Mouse (Mus musculus) limb, embryonic 14.5 days (tissue): Measurements from ENCODE around the gene Kcnip1. TPM values are rescaled to one million over a fixed set of nuclear protein-coding genes. Genes with fewer than 3 reads are reported as not detected.

Experiments
- ATAC-seq: fragments of 200-750 bp; cut with Nextera tagmentation; 2 replicates; pipeline ENCODE4 v1.8.0; 2017; ENCODE audit warnings: low read depth, moderate number of reproducible peaks, moderate TSS enrichment; ENCODE audit not compliant: low FRiP score
- DNase-seq: peaks from one replicate; pipeline ENCODE4 v3.0.0-alpha.2; 2015; ENCODE audit warnings: low spot score
- H3K27ac ChIP-seq: fragments of 300-500 bp; sonication (generic); replicated peaks from 2 replicates; pipeline ENCODE4 v1.5.1; 2014; ENCODE audit warnings: low read depth, mild to moderate bottlenecking, low read length, moderate library complexity, mixed read lengths
- H3K27me3 ChIP-seq: fragments of 300-500 bp; sonication (generic); 2 replicates; pipeline ENCODE4 v1.6.1; 2014; ENCODE audit warnings: low read length, mixed read lengths; ENCODE audit not compliant: control insufficient read depth, insufficient read depth
- H3K36me3 ChIP-seq: fragments of 300-500 bp; sonication (generic); 2 replicates; pipeline ENCODE4 v1.6.1; 2014; ENCODE audit warnings: mild to moderate bottlenecking, low read length, moderate library complexity, mixed read lengths; ENCODE audit not compliant: control insufficient read depth, insufficient read depth
- H3K4me1 ChIP-seq: fragments of 300-500 bp; sonication (generic); 2 replicates; pipeline ENCODE4 v1.6.1; 2014; ENCODE audit warnings: antibody characterized with exemption, low read length, mixed read lengths; ENCODE audit not compliant: control insufficient read depth, insufficient read depth
- H3K4me2 ChIP-seq: fragments of 300-500 bp; sonication (generic); replicated peaks from 2 replicates; pipeline ENCODE4 v1.6.1; 2014; ENCODE audit warnings: low read depth, mild to moderate bottlenecking, low read length, moderate library complexity; ENCODE audit not compliant: severe bottlenecking
- H3K4me3 ChIP-seq: fragments of 300-500 bp; sonication (generic); replicated peaks from 2 replicates; pipeline ENCODE4 v1.5.1; 2014; ENCODE audit warnings: low read length
- H3K9ac ChIP-seq: fragments of 300-500 bp; sonication (generic); 2 replicates; pipeline ENCODE4 v1.6.1; 2014; ENCODE audit warnings: mild to moderate bottlenecking, low read depth, low read length, moderate library complexity; ENCODE audit not compliant: severe bottlenecking
- H3K9me3 ChIP-seq: fragments of 300-500 bp; sonication (generic); 2 replicates; pipeline ENCODE4 v1.6.1; 2016; ENCODE audit warnings: low read length; ENCODE audit not compliant: control insufficient read depth
- POLR2A ChIP-seq: fragments of 200-500 bp; IDR thresholded peaks from 2 replicates; pipeline ENCODE4 v1.8.0; 2012; ENCODE audit warnings: inconsistent platforms, mild to moderate bottlenecking, moderate library complexity, borderline replicate concordance; ENCODE audit not compliant: insufficient read depth, insufficient read length; ENCODE audit errors: extremely low read depth
- WGBS: fragments of 180-500 bp; shearing (Covaris S2); extraction: QIAGEN DNeasy Blood & Tissue Kit; methylation state at CpG from one replicate; pipeline ENCODE4 v1.1.7; 2014; 5-methylcytosine and 5-hydroxymethylcytosine counted together
- polyA plus RNA-seq, 2 experiments: library from polyadenylated mRNA; depleted of rRNA in 1 of 2; stranded (reverse) in 1 of 2; unstranded in 1 of 2; fragments of >200 nt; fragmentation: Nextera tagmentation in 1 of 2; extraction: Ambion mirVana in 1 of 2; gene quantifications; 2 replicates each; pipeline versions ENCODE4 v1.2.1 to v1.2.3; 2012 to 2014

Kcnip1 gene
- polyA plus RNA-seq, 2 experiments = 3.4 to 5.0 TPM

DNA sequence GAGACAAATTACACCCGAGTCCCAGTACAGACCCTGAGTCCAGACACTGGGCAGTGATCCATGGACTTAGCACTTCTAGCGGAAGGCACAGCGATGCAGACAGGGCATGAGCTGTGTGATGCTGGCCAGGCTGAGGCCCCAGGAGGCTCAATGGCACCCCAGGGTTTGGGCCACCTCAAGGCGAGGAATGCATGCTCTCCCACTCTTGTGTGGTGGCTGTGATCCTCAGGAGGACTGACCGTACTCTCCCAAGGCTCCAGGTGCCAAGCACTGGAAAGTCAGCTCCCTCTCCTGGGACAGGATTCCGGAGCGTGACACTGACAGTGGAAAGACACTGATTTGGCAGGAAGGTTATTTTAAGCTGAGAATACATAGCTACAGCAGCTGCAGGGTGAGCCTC lies 79.9 kb downstream of the Kcnip1 start:
- Histone ChIP-seq H3K36me3 (no peaks in the 10 kb centered on the region), H3K9me3 (no peaks in the 10 kb centered on the region), H3K4me1 (peaks cover 16% of the 10 kb centered on the region), H3K9ac (no peak overlapping the region), H3K4me3 (no peak overlapping the region), H3K4me2 (no peak overlapping the region), H3K27ac (no peak overlapping the region), H3K27me3 (no peaks in the 10 kb centered on the region)
- ATAC-seq = no peak
- WGBS = 68% methylated on average over 7 of the region's 7 CpGs
- TF ChIP-seq POLR2A = no peak
- DNase-seq = no peak

DNA sequence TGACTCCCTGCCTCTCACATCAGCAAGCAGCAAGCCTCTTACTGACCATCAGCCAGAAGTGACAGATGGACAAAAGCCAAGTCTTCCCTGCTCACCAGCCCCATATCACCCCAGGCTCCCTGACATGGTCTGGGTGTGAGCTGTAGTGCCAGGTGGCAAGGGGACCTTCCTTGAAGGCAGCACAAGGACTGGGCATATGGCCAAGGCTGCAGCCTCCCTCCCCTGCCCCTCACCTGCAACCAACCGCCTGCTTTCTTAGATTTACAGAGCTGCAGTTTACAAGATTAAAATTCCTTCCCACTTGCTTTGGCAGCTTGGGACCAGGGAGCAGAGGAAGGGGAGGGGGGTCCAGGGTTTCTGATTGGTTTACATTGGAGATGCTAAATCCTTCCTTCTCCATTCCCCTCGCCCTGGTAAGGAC lies 80.8 kb downstream of the Kcnip1 start:
- no peaks in the 10 kb centered on the region for H3K36me3 ChIP-seq
- no peak overlapping the region for H3K9ac ChIP-seq
- no peaks in the 10 kb centered on the region for H3K27me3 ChIP-seq
- ATAC-seq (peak; percentile 65), DNase-seq (no peak)
- no peaks in the 10 kb centered on the region for H3K9me3 ChIP-seq
- H3K4me3 ChIP-seq = no peak overlapping the region
- peaks cover 16% of the 10 kb centered on the region for H3K4me1 ChIP-seq
- WGBS = 20% methylated on average over 2 of the region's 2 CpGs
- H3K27ac ChIP-seq = no peak overlapping the region
- no peak for TF ChIP-seq POLR2A
- H3K4me2 ChIP-seq = no peak overlapping the region

DNA sequence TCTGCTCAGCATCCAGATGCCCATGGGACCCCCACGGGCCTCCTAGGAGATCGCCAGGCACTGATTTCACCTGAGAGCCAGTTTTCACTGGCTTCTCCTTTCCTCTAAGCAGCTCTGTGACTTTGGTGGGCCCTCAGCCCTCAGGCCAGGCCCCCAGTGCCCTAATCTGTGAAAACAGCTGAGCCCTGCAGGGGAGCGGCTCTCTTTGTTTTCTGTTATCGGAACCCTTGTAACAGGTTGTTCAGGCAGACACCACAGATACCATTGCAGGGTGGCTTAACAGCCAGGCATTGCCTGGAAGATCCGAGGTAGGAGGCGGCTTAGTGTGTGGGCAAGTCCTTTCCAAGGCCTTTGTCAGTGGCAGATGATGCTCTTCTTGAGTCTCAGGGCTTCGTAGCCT lies 82.0 kb downstream of the Kcnip1 start:
- WGBS = 63% methylated on average over 7 of the region's 7 CpGs
- no peak for TF ChIP-seq POLR2A

DNA sequence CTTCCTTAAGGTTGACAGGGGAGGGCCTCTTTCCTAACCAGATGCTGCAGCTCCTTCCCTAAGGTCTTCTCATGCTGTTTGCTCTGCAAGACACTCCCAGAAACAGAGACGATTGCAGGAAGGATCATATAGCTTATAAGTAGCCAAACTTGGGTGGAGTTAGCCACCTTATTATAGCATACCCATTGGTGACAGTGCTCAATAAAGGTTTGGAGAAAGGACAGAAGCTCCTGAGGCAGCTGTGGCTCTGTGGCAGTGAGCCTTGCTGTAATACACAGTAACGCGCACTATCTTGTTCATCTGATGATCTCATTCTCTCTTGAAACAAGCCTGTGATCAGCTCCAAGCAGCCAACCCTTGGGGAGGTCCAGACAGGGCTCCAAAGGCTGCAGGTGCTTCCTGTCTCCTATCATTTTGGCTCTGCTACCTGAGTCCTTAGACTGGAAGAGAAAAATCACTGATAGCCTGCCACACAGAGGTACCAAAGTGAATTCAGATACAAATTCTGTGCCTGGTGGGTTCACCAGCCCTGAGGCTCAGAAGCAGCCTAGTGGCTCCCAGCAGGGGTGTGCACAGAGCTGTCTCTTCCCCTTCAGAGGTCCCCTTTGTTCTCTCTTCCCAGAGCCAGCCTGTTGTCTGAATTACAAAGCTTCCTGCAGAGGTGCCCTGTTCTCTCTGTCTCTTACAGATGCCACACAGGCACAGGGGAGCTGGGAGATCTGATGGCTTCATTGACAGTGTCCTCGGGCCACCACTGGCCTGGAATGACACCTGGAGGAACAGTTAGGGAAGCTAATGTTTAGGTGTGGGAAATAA lies 84.4 kb downstream of the Kcnip1 start:
- Histone ChIP-seq H3K27me3 (no peaks in the 10 kb centered on the region), H3K36me3 (no peaks in the 10 kb centered on the region), H3K4me2 (no peak overlapping the region), H3K4me3 (no peak overlapping the region), H3K9ac (no peak overlapping the region), H3K9me3 (no peaks in the 10 kb centered on the region), H3K27ac (no peak overlapping the region), H3K4me1 (peaks cover 11% of the 10 kb centered on the region)
- WGBS = 65% methylated on average over 4 of the region's 4 CpGs
- DNase-seq = no peak
- no peak for TF ChIP-seq POLR2A
- ATAC-seq = no peak

More for the DNA sequence above, 82.0 kb downstream of the Kcnip1 start:
- no peak overlapping the region for H3K9ac ChIP-seq
- H3K27ac ChIP-seq = no peak overlapping the region
- no peaks in the 10 kb centered on the region for H3K36me3 ChIP-seq
- DNase-seq (no peak), ATAC-seq (no peak)
- peaks cover 11% of the 10 kb centered on the region for H3K4me1 ChIP-seq
- H3K4me3 ChIP-seq = no peak overlapping the region
- H3K9me3 ChIP-seq = no peaks in the 10 kb centered on the region
- H3K4me2 ChIP-seq = no peak overlapping the region
- H3K27me3 ChIP-seq = no peaks in the 10 kb centered on the region

DNA sequence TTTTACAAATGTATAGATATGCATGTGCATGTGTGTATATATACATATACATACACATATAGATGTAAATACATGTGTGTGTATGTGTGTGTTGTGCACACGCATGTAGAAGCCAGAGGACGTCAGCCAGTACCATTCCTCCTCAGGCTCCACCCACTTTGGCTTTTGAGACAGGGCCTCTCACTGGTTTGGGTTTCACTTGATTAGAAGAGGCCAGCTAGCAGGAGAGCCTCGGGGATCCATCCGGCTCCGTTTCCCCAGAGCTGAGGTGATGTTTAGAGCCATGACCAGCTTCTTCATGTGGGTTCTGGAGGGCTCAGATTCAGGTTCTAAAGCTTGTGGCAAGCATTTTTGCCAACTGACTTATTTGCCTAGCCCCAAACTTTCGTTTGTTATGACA lies 89.5 kb downstream of the Kcnip1 start:
- ATAC-seq = no peak
- no peaks in the 10 kb centered on the region for H3K36me3 ChIP-seq
- H3K4me3 ChIP-seq = no peak overlapping the region
- H3K4me2 ChIP-seq = no peak overlapping the region
- no peak for TF ChIP-seq POLR2A
- H3K27ac ChIP-seq = no peak overlapping the region
- H3K27me3 ChIP-seq = no peaks in the 10 kb centered on the region
- H3K4me1 ChIP-seq = no peaks in the 10 kb centered on the region
- DNase-seq = no peak
- no peaks in the 10 kb centered on the region for H3K9me3 ChIP-seq
- 73% methylated on average over 6 of the region's 6 CpGs for WGBS
- no peak overlapping the region for H3K9ac ChIP-seq

DNA sequence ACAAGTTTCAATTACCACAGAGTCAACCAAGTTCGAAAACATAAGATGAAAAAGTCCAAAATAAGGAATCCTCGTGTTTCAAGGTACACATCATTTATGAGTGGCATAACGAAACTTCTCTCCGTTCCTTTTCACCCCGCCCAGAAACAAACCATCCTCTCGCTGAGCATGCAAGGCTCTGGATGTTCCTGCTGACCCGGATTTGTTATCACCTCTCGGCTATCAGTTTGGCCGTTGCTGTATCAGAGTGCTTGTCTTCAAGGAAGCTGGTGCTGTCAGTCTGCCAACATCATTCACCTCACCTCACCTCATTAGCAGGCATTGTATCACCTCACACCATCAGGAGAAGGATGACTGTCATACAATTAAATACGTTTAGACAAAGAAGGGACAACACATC lies 90.6 kb downstream of the Kcnip1 start:
- Histone ChIP-seq H3K36me3 (no peaks in the 10 kb centered on the region), H3K9me3 (no peaks in the 10 kb centered on the region), H3K9ac (no peak overlapping the region), H3K27ac (no peak overlapping the region), H3K4me2 (no peak overlapping the region), H3K4me1 (no peaks in the 10 kb centered on the region), H3K27me3 (no peaks in the 10 kb centered on the region), H3K4me3 (no peak overlapping the region)
- WGBS = 78% methylated on average over 10 of the region's 10 CpGs
- ATAC-seq = no peak
- no peak for DNase-seq
- no peak for TF ChIP-seq POLR2A
